Mouse (Mus musculus) embryo, embryonic 11.5 days (tissue): ENCODE results near the gene Ncor2.

ENCODE experiments used
- DNase-seq: peaks from one replicate; pipeline ENCODE4 v3.0.0-alpha.2; 2012; ENCODE audit warnings: low read depth, low spot score

Gene Ncor2

DNA sequence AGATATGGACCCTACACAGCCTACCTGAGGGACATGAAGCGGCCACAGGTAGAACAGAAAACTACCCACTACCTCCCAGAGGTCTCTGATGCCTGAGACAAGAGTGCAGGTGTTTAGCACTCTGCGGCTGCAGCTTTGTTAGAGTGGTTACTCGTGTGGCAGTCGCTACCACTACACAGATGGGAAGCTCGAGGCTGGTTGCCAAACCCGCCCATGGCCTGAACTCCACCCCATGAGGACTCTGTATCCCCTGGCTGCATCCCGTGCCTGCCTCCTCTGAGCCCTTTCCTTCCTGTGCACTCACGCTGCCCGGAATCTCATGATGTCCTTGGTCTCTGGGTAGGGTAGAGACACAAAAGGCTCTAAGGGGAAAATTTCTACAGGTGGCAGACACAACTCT lies 80.3 kb downstream of the Ncor2 start:
- DNase-seq: no peak

DNA sequence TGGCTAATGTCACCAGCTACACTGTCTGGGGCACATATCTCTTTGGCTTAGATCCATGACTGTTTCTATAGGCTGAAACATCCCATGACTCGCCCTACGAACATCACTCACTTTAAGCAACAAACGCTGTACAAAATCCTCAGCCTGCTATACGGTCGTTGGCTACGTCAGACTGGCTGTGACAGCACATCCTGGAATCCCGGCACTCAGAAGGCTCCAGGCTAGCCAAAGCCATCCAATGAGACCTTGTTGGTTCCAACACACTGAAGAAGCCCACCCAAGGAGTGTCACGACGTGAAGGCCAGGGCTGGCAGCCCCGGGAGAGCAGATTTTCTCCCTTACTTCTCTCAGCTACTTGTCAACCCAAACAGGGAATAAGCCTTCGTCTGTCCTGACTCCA lies 82.7 kb downstream of the Ncor2 start:
- DNase-seq: no peak

DNA sequence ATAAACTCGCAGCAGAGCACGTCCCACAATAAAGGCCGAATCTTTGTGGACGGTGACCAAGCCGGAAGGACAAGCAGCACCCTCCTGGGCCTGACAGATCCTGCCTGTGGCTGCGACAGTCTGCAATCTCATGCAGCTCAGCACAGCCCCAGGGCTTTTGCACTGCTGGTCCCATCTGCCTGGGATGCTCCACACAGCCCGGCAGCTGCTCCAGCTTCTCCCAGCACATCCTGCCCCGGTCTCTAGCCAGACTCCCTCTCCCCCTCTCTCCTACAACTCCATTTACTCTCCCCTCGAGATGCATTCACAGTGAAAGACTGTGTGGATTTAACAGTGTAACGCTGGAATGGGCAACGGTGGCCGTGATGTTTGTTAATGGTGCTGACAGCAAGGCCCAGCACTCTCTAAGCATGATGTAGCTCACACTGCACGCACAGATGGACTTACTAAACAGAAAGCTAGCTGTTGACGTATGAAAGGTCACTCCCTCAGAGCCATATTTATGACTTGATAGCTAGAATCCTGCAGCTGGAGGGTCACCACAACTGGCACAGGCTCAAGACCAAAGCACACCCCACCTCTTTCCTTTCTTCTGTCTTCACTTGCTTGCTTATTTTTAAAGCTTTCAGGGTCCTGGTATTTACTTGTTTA lies 83.4 kb downstream of the Ncor2 start:
- DNase-seq: no peak

DNA sequence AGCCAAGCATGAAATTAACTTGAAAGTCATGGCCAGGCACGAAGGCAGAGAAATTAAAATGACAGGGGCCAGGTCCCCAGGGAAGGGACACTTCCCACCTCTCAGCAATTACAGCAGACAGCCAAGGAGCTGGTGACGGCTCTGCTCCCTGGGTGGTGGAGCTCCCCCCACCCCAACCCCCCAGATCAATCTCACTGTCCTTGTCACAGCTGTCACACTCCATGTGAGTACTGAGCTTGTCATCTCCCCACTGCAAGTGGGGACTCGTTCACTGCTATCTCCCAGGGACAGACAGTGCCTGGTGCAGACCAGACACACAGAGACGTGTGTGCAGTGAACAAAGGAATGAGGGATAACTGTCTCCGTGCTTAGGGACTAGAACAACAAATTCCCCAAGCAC lies 85.2 kb downstream of the Ncor2 start:
- no peak for DNase-seq

DNA sequence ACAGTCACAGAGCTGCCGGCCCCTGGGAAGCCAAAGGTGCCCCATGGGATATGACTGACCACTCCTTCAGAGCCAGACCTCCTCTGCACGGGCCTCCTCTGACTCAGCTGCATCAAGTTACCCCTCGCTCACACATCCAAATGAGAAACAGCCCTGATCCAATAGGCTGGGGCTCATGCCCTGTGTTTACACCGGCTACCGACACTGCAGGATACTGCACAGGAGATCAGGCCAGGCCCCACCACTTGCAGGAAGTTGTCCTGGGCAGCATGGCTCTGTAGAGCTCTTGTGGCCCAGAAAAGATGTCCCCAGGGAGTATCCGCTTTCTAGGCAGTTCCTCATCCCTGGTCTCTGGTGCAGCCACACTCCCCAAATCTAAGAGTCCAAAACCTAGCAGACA lies 90.9 kb downstream of the Ncor2 start:
- DNase-seq: no peak

DNA sequence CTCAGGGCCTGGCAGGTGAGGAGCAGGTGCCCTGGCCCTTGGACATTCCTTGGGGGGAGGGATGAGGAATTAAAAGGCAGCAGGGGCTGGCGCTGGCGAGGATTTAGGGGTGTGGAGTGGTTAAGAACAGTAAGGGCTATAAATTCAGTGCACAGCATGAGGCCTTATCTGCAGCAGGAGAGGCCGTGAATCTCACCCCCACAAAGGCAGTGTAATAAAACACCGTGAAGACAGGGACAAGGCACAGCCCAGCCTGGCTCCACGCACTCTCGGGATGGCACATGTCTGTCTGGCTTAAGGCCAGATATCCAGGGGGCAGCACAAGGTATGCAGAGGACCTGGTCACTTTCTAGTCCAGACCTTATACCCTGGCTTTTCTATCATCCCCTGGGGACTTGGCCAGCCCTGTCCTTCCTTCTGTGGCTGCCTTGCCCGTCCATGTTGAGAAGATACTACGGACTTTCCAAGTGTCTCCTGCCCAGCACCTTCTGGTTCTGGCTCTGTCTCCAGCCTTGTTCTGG lies 93.9 kb downstream of the Ncor2 start:
- no peak for DNase-seq

DNA sequence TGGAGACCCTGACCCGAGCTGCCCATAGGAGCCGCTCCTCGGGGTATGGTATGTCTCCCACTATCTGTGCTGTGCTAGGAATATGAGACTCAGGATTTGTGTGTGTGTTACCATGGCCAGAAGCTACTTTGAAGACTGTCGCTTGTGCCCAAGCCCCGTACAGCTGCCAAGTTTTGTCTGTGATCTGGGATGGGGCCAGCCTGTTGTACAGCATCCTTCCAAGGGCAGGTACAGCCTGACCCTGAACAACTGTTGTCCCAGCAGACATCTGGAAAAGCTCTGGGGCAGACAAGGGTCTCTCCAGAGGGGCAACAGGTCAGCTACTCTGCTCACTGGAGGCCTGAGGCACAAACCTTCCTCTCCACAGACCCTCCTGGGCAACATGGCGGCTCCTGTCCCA lies 95.3 kb downstream of the Ncor2 start:
- DNase-seq: no peak

DNA sequence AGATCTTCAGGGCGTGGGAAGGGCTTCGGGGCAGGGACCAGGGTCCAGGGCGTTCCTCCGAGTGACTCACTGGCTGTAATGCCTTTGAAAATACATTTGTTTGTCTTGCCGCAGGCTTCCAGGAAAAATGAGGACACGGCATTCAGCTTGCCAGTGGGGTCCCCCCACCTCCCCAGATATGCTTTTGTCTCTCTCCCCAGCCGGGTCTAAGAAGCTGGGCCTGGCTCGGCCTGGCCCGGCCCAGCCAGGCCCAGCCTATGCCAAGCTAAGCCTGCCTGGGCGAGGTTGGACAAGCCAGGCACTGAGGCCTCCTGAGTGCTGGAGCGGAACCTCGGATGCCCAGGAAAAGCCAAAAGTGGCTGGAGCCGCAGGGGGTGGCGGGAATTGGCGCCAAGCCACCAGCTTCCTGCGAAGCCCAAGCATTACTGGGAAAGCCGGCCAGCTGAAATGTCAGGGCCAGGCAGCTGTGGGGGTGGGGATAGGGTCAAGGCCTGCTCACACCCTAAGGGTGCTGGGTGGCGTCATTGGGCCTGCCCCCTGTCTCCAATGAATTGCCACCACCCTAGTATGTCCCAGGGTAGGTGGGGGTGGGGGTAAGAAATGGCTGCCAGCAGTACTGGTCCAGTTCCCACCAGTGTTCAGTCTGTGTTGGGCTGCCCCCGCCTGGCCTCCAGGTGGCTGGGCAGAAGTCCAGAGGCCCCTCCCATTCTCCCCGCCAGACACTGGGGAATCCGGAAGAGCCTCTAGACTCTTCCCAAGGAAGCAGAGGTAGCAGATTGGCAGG lies 97.5 kb downstream of the Ncor2 start:
- no peak for DNase-seq

DNA sequence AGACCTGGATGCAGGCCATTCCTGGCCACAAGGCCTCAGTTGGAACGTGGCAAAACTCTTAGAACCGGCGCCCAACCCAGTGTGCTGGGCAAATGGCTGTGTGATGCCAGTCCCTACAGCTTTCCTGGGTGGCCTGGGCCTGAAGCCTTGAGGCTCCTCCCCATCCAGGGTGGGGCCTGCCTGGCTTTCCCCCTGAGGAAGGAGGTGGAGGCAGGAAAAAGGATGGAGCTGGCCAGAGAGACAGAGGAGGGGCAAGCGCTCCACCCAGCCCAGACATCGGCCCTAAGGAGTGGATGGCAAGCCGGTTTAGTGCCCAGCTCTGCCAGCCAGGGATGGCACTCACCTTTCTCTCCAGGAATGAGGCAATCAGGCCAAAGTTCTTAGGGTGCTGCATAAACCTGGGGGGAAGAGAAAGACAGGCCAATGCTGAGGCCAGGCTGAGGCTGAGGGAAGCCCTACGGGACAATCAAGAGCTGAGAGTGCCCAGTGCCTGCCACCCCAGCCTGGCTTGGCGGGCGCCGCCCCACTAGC lies 98.2 kb downstream of the Ncor2 start:
- DNase-seq: no peak

DNA sequence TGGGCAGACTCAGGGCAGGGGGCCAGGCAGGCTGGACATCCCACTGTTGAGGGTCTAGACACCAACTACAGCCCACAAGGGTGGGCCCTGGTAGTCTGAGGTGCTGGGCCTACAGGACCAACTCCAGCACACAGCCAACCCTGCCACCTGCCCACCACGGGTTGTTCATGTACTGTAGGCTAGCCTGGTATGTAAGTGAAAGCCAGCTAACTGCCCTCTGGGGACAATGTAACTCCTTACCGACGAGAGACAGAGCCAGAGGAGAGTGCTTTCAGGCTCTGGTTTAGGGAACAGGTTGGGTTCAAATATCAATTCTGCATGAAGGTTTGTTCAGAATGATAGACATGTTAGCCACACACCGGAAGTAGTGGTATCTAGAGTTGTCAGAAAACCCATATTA lies 98.7 kb downstream of the Ncor2 start:
- DNase-seq: no peak

DNA sequence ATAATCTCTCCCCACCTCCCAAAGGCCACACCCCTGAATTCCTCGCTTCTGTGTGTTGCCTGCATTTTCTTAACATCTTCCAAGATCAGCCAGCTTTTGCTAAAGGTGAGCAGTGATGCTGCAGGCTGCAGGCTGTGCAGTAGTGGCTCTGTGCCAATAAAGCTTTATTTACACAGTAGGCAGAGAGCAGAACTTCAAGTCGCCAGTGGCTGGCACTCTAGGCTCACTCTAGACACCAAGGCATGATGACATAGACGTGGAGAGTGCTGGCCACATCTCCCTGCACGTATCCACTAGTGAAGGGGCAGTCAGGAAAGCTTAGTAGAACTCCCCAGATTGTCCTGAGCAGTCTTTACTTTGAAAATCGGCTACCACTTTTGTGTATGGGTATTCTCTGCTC lies 100.8 kb downstream of the Ncor2 start:
- DNase-seq: no peak

DNA sequence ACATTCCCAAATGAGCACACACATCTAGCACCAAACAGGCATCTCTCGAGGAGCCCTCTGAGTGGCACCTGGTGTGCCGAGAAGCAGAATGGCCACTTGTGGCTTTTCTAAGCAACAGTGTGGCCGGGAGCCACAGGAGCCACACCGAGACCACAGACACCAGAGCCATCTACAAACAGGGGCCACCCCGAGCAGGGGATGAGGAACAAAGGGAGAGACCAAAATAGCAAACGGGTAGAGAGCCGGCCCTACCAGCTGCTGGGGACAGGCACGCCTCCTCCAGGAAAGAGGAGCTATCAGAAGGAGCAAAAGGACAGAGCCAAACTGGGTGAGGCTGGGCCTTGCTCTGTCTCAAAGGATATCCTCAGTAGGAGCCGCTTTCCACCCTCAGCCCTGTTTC lies 102.8 kb downstream of the Ncor2 start:
- no peak for DNase-seq

DNA sequence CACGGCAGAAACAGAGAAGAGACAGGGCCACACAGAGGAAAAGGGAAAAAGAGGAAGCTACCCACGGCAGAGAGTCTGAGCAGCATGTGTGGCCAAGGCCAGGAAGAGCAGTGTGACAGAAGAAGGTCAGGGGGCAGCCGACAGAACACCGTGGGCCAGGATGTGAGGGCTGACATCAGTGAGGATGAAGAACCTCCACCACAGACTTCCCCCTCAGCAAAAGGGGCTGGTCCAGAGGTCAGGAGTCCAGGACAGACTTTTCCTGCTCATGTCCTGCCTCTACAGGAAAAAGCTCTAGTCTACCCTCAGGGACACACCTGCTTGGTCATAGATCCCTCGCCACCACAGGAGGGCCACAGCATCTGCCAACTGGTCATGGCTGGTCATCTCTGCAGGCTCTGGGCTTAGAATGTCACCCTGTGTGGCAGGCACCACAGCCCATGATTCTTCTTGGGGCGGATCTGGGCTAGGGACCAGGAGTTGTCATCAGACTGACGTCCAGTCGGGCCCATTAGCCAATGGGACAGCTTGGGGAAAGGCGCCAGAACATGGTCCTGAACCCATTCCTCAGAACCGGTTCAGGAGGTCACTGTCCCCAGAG lies 104.3 kb downstream of the Ncor2 start:
- no peak for DNase-seq

DNA sequence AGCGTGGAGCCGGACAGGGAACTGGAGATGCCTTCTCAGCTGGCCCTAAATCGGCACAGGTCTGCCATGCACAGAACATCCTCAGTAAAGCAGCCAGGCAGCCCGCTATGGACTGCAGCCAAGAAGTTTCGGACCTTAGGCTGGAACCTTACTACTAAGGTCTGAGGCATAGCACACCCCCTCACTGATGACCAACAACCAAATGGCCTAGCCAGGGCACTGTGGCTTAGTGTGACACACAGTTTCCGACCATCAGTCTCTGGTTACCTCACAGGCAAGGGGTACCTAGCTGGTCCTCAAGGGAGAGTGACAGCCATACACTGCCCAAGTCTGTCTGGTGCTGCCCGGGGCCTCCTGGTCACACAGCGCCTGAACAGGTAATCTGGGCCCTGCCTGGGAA lies 105.1 kb downstream of the Ncor2 start:
- DNase-seq: no peak

DNA sequence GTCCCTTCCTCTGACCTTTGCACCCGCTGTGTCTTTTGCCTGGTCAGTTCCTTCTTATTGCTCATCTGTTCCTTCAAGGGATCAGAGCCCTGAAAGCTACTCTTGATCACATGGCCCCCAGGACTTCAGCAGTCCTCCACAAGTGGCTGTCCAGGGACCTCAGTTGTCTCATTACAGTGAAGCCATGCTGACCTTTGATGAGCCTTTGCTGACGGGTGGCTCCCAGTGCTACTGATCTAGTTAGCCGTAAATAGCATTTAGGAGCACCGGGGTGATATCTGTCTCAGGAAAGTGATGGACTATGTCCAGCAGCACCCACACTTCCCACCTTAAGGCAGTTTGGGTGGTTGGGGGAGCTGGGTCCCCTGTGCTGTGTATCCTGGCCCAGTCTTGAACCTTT lies 105.7 kb downstream of the Ncor2 start:
- no peak for DNase-seq

DNA sequence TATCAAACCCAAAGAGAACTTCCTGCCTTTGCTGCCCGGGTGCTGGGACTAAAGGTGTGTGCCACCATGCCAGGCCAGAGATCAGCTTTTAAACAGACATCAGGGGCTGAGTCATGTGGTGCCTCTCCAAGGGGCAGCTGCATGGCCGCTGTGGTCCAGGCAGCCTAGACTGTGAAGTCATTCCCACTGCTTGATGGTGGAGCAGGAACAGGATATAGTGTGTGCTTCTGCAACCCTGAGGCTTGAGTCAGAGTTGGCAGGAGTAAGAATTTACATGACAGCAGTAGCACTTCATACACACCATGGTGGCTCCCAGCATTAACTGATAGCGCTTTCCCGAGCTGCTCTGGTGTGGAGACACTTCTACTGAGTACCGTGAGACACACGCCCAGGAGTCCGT lies 106.6 kb downstream of the Ncor2 start:
- DNase-seq: no peak

DNA sequence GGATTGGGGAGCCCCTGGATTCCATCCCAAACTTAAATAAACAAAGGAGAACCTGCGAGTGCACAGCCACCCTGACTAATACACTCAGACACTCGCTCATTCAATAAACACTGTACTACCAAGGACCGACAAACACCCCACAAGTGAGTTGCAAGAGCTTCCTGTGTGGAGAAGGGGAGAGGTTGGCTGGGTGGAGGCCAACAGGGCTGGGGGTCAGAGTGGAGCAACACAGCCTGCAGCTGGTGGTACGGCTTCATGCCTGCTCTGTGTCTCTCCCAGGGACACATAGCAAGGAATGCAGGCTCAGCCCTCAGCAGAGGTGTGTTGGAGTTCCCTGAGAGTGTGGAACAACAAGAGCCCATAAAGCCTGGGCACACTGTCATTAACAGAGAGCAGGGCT lies 107.1 kb downstream of the Ncor2 start:
- no peak for DNase-seq

DNA sequence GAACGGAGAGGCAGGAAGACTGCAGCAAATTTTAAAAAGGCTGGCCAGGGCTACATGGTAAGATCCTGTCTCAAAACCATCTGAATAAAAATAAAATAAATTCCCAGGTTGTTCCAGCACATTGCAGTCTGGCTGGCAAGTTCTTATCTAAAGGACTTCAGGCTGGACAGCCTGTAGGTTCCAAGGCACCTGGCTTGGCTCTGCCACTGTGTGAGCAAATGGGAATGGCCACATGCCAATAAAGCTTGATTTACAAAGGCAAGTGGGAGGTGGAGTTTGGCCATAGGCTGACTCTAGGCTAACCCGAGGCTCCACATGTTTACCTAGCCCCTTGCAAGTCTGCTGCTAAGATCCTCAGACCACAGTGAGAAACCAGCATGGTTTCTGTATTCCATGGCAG lies 108.6 kb downstream of the Ncor2 start:
- no peak for DNase-seq

DNA sequence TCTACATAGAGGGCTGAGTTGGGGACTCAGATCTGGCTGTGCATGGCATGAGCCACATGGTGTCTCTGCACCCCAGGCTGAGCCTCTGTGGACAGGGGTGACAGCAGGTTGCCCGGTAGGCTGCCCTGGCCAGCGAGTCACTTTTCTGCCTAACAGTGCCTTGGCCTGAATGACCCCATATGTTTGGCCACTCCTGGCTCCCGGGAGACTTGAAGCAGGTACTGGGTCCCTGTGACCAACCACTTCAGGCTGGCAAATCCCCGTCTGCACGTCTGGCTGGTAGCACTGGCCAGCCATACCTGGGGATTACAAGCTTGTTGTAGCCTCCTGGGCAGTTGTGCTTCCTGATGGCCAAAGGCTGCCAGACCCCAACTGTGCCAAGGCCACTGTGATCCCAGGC lies 109.1 kb downstream of the Ncor2 start:
- no peak for DNase-seq

DNA sequence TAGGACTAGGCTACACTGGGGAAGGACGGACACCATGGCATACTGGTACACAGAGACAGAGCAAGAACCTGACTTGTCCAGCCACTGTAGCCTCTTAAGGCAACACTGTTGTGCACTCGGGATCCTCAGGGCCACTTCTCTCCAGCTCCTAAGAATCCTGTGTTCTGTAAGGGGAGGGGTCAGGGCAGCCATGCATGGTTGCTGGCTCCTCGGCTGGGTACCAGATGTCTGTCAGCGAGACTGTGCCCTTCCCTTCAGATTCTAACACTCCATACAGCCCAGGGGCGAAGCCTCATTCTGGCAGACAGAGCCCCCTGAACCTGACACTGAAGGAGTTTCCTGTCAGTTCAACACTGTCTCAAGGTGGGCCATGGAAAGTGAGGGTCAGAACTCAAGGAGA lies 109.6 kb downstream of the Ncor2 start:
- no peak for DNase-seq

DNA sequence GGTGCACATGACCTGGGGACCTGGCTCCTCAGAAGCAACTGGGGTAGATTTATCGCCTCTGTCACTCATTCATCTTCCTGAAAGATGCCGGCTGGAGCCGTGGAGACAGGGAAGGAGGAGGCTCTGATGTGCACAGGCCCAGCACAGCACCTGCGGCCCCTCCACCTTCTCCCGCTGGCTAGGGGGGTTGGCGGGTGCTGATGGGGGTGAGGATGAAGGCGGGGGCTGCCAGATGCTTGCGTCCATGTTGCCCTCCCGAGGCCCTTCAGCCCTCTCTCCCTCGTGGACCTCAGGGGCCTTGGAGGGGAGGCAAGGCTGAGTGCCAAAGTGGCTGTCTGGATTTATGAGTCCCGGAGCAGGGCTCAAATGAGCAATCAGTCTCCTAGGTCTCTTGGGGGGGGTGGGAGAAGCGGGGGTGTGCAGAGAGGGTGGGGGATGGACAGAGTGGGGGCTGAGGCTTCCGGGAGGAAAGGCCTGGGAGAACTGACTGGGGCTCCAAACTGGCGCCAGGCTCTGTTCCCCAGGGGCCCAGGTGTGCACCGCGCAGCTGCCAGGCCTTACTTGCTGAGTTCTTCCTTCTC lies 110.6 kb downstream of the Ncor2 start:
- no peak for DNase-seq

DNA sequence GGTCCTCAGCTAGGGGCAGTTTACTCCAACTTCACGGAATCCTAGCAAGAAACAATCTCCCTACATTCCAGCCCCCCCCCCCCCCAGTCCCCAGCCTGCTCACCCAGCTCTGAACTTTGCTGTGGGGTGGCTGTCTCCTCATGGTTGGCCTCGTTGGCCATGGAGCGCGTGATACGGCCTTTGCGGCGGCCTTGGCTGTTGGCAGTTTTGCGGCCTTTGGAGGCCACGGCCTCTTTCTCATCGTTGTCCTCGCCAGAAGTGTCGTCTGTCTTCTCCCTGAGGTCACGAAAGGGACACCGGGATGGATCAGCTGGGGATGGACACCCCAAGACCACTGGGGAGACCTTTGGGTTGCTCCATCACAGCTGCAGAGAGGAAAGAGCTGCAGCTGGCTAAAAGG lies 111.3 kb downstream of the Ncor2 start:
- no peak for DNase-seq
